Mouse (Mus musculus) kidney, embryonic 16.5 days (tissue): ENCODE measurements around the gene Gm43302. TPM values are rescaled to one million over a fixed set of nuclear protein-coding genes. Genes with fewer than 3 reads are reported as not detected.
"Not testable (repeated sequence)": the region's sequence is repeated elsewhere in the genome, so short reads cannot be mapped to it uniquely, and the experiment has no call there.

Source experiments
- ATAC-seq: fragments of 200-750 bp; cut with Nextera tagmentation; 2 replicates; pipeline ENCODE4 v1.8.0; 2017; ENCODE audit warnings: moderate TSS enrichment; ENCODE audit not compliant: low FRiP score, low TSS enrichment
- H3K27ac ChIP-seq: fragments of 300-500 bp; sonication (generic); 2 replicates; pipeline ENCODE4 v1.5.1; 2014; ENCODE audit warnings: low read length
- H3K27me3 ChIP-seq: fragments of 300-500 bp; sonication (generic); 2 replicates; pipeline ENCODE4 v1.6.1; 2014; ENCODE audit warnings: low read length, control low read depth, mixed read lengths; ENCODE audit not compliant: insufficient read depth
- H3K36me3 ChIP-seq: fragments of 300-500 bp; sonication (generic); 2 replicates; pipeline ENCODE4 v1.6.1; 2014; ENCODE audit warnings: low read length, control low read depth, mixed read lengths; ENCODE audit not compliant: insufficient read depth
- H3K4me1 ChIP-seq: fragments of 300-500 bp; sonication (generic); 2 replicates; pipeline ENCODE4 v1.6.1; 2014; ENCODE audit warnings: low read length, control low read depth, mixed read lengths; ENCODE audit not compliant: insufficient read depth
- H3K4me2 ChIP-seq: fragments of 300-500 bp; sonication (generic); replicated peaks from 2 replicates; pipeline ENCODE4 v1.6.1; 2014; ENCODE audit warnings: low read depth, low read length
- H3K4me3 ChIP-seq: fragments of 300-500 bp; sonication (generic); 2 replicates; pipeline ENCODE4 v1.5.1; 2014; ENCODE audit warnings: mild to moderate bottlenecking, low read length
- H3K9ac ChIP-seq: fragments of 300-500 bp; sonication (generic); replicated peaks from 2 replicates; pipeline ENCODE4 v1.6.1; 2014; ENCODE audit warnings: low read length
- H3K9me3 ChIP-seq: fragments of 300-500 bp; sonication (generic); 2 replicates; pipeline ENCODE4 v1.6.1; 2016; ENCODE audit warnings: low read length, control low read depth
- WGBS: fragments of 180-500 bp; shearing (Covaris S2); extraction: QIAGEN DNeasy Blood & Tissue Kit; methylation state at CpG from one replicate; pipeline ENCODE4 v1.1.7; 2014; 5-methylcytosine and 5-hydroxymethylcytosine counted together
- polyA plus RNA-seq: library from polyadenylated mRNA; unstranded; fragments of >200 nt; fragmentation: Nextera tagmentation; extraction: Ambion mirVana; gene quantifications from 2 replicates; pipeline ENCODE4 v1.2.1, GENCODE M21; 2015

Gm43302 gene
- not detected in 2 replicates for polyA plus RNA-seq

DNA sequence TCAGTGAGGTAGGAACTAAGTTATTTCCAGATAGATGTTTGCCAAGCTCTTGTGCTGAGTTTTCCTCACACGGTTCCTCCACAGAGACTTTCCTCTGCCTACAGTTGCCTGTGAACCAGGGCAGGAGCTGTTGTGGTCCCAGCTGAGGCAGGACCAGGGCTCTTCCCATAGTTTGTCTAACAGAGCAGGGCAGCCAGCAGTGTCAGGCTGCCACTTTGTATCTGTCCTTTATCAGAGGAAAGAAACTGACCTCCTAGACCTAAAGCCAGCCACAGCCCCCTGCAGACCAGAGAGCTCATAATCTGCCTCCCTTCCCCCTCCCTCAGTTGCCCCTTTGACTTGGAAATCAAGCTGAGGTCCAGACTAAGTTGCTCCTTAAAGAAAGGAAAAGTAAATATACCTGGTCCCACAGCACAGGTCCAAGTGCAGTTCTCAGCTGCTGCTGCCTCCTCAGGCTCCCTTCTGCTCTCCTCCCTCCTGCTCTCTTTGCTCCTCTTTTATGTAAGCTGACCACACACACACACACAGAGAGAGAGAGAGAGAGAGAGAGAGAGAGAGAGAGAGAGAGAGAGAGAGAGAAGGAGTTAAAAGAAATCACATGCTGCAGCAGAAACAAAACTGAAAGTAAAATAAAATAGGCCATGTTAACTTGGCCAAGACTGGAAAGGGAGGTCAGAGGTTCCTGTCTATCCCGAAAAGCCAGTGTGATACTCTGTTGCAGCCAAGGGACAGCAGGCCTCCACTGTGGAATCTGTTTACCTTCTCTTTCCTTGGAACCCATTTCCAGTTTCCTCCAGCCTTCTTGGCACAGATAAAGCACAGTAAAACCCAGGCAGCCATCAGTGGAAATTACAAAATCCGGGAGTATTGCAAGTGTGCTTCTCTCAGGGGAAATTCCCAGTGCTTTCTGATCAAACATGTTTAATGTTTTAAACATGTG is at the start of gene Gm43302, which contains the start of gene Gbp6:
Gene Gm43302, minus strand, starts transcription at position 470 of the 940 bp plus-strand sequence.
Gene Gbp6, minus strand, starts transcription at position 473 of the 940 bp plus-strand sequence.
- not testable (repeated sequence) for H3K4me3 ChIP-seq, ATAC-seq, H3K27ac ChIP-seq, H3K36me3 ChIP-seq, H3K27me3 ChIP-seq, H3K9ac ChIP-seq, H3K9me3 ChIP-seq, H3K4me1 ChIP-seq, H3K4me2 ChIP-seq
- WGBS: 42% methylated on average over 3 of the region's 3 CpGs

DNA sequence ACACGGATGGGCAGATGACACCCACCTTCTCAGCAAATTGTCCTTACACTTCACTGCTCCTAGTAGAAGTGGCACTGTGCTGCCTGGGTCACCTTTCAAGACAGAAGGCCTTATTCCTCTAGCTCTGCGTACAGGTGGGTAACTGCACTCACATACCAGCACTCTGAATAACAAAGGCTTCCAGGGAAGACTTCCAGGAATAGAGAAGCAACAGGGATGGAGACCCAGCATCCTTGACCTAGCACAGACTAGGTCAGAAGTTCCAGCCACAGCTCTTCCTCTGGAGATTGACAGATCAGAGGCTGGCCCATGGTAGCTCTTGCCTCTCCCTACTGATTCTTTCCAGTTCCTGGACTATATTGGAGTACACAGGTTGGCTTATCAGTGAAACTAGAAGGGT is 47.8 kb upstream of the Gm43302 start:
- 75% methylated on average over 2 of the region's 2 CpGs for WGBS
- no peaks in the 10 kb centered on the region for H3K36me3 ChIP-seq

DNA sequence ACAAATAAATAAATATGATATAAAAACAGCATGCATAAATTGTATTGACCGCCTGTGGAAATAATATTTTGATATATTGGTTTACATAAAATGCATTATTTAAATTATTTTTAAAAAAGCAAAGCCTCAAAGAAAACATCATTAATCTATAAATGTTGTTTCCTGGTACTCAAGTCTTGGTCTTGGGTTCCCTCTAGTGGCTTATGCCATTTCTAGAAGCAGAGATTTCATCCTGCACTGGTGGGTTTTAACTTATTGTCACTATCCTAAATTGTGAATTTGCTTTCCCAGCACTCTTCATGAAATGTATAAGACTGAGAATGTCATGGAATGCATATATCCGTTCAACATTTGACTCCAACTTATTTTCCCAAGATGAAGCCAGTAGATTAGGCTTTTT is 29.0 kb upstream of the Gm43302 start:
- ATAC-seq: no peak
- WGBS: 63% methylated on average over 2 of the region's 2 CpGs
- no peak overlapping the region for H3K27ac ChIP-seq

More for the DNA sequence above, 47.8 kb upstream of the Gm43302 start:
- no peak overlapping the region for H3K4me3 ChIP-seq
- H3K9me3 ChIP-seq: no peaks in the 10 kb centered on the region
- no peaks in the 10 kb centered on the region for H3K4me1 ChIP-seq
- H3K9ac ChIP-seq: no peak overlapping the region
- H3K27ac ChIP-seq: no peak overlapping the region
- no peak overlapping the region for H3K4me2 ChIP-seq
- no peak for ATAC-seq
- H3K27me3 ChIP-seq: no peaks in the 10 kb centered on the region

DNA sequence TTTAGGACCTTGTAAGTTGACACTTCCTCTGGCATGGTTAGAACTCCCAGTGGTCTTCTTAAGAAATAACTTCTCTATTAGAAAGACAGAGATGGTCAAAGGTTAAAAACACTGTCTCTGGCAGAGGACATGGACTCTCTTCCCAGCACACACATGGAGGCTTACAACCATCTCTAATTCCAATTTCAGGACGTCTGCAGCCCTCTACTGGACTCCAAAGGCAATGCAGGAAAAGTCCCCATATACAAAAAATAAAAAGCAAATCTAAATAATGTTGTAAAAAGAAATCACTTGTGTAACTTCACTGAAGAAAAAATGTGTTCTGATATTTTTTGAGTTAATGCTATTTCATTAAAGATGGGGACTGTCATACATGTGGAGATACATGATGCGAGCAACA is 17.4 kb upstream of the Gm43302 start:
- no peaks in the 10 kb centered on the region for H3K27me3 ChIP-seq
- H3K9me3 ChIP-seq: 0 out of 2 replicates have a peak, but pooled peaks cover 7% of the 10 kb centered on the region
- H3K27ac ChIP-seq: no peak overlapping the region
- no peaks in the 10 kb centered on the region for H3K4me1 ChIP-seq
- no peak for ATAC-seq
- WGBS: 75% methylated on average over 2 of the region's 2 CpGs
- H3K4me3 ChIP-seq: no peak overlapping the region
- H3K4me2 ChIP-seq: no peak overlapping the region
- H3K9ac ChIP-seq: no peak overlapping the region
- no peaks in the 10 kb centered on the region for H3K36me3 ChIP-seq

More for the DNA sequence above, 29.0 kb upstream of the Gm43302 start:
- H3K27me3 ChIP-seq: no peaks in the 10 kb centered on the region
- H3K4me2 ChIP-seq: no peak overlapping the region
- no peaks in the 10 kb centered on the region for H3K4me1 ChIP-seq
- no peak overlapping the region for H3K4me3 ChIP-seq
- no peaks in the 10 kb centered on the region for H3K36me3 ChIP-seq
- H3K9me3 ChIP-seq: no peaks in the 10 kb centered on the region
- no peak overlapping the region for H3K9ac ChIP-seq

DNA sequence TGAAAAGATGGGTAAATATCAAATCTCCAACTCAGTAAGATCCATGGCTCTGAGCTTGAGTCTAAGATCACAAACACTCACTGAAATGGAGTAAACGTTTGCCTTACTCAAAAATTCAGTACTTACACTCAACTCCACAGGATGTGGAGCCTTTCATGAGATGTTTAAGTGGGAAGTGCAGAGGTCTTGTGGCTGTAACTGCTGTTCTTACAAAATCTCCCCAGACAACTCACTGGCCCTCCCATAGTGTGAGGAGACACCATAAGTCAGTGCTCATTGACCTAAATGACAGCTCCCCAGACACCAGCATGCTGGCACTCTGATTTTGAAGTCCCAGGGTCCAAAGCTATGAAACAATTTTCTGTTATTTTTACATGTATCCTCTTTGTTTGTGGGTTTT is 15.7 kb upstream of the Gm43302 start:
- H3K4me2 ChIP-seq, ATAC-seq, H3K9ac ChIP-seq, H3K36me3 ChIP-seq, H3K9me3 ChIP-seq, H3K4me1 ChIP-seq, H3K27me3 ChIP-seq, H3K27ac ChIP-seq, H3K4me3 ChIP-seq: not testable (repeated sequence)
- WGBS: 68% methylated on average over 1 of the region's 1 CpGs

DNA sequence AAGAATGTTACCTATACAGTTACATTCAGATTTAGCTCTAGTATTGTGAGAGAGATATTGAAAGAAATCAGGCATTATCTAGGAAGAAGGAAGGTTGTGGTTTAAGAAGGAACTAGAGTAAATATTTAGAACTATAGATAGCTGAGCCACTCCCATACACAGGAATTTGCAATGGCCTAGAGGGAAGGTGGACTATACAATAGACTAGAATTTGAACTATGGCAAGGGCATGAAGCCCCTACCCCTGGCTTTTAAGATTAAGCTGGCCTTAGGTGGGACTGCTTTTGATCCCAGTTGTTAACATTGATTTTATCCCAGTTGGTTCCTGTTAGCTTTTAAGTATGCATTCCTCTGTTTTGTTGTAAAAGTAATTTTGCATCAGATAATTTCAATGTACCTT is 13.5 kb upstream of the Gm43302 start:
- ATAC-seq, H3K4me1 ChIP-seq, H3K4me2 ChIP-seq, H3K4me3 ChIP-seq, H3K36me3 ChIP-seq, H3K27me3 ChIP-seq, H3K27ac ChIP-seq, H3K9ac ChIP-seq, H3K9me3 ChIP-seq: not testable (repeated sequence)

DNA sequence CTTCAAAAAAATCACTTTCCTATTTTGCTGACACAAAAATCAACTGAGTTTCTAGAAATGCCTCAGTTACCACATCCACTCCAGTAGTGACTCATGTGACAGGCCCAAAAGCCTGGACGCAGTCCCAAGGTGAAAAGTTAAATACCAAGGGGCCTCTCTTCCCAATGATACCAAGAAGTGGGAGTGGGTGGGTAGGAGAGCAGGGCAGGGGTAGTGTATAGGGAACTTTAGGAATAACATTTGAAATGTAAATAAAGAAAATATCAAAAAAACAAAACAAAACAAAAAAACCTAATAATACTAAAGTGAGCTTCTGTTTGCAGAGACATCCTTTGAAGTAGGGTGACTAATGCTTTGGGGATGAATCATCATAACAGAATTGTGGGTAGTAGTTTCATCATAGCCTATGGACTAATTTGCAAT is 12.7 kb upstream of the Gm43302 start:
- Histone ChIP-seq H3K27ac (no peak overlapping the region), H3K27me3 (no peaks in the 10 kb centered on the region), H3K9me3 (0 out of 2 replicates have a peak, but pooled peaks cover 7% of the 10 kb centered on the region), H3K4me2 (no peak overlapping the region), H3K4me1 (no peaks in the 10 kb centered on the region), H3K4me3 (no peak overlapping the region), H3K9ac (no peak overlapping the region), H3K36me3 (no peaks in the 10 kb centered on the region)
- WGBS: 72% methylated on average over 1 of the region's 1 CpGs
- ATAC-seq: no peak

DNA sequence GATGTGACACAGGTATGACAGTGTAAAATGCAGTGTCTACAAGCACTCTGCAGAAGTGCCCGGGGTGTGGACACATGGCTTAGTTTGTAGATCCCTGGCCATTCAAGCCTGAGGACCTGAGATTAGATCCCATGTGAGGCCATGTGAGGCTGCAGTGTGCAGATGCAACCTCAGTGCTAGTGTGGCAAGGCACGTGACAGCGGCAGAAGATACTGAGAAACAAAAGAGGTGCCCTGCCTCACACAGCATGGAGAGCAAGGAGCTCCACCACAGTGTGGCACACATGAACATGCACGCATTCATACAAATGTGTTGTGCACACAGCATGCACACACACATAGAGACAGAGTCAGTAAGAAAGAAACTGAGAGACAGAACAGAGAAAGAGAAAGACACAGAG is 12.2 kb upstream of the Gm43302 start:
- H3K27me3 ChIP-seq, H3K4me1 ChIP-seq, H3K4me2 ChIP-seq, H3K27ac ChIP-seq, ATAC-seq, H3K9ac ChIP-seq, H3K9me3 ChIP-seq, H3K4me3 ChIP-seq, H3K36me3 ChIP-seq: not testable (repeated sequence)
- 89% methylated on average over 4 of the region's 4 CpGs for WGBS

DNA sequence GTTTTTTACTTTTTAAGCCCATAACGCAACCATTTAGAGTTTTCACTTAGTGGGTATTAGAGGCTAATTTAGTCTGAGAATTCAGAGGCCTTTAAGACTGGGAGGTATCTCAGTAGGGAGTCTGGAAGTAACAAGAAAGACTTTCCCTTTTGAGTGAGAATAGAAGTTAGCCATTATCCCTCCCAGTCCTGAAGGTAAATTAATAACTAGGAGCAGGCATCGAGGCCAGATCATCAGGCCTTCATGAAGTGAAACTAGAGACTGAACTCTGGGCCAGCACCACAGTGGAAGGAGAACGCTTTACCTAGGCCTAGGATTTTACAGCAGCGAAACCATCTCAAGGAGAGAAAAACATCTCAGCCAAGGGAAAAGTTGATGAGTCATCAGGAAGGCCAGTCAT is 8.5 kb upstream of the Gm43302 start:
- no peaks in the 10 kb centered on the region for H3K4me1 ChIP-seq
- no peak overlapping the region for H3K4me2 ChIP-seq
- H3K4me3 ChIP-seq: no peak overlapping the region
- no peak overlapping the region for H3K9ac ChIP-seq
- H3K27ac ChIP-seq: no peak overlapping the region
- H3K27me3 ChIP-seq: no peaks in the 10 kb centered on the region
- ATAC-seq: peak; percentile 89
- no peaks in the 10 kb centered on the region for H3K36me3 ChIP-seq
- 72% methylated on average over 4 of the region's 4 CpGs for WGBS
- H3K9me3 ChIP-seq: no peaks in the 10 kb centered on the region

DNA sequence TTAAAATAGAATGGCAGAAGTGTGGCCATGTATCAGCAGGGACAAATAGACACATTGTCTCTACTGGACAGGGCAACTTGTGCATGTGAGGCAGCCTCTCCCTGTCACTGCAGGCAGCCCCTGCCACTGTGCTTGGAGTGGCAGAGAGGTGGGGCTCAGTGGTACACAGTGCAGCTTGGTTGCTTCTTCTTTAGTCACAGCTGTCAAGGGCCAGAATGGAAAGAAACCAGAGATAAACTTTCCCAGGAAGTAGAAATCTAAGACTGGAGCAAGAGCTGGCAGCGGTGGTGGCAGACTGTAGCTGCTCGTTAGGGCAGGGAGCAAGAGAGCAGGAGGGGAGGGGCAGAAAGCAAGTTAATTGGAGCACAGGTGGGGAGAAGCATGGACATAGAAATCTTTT is 8.0 kb upstream of the Gm43302 start:
- H3K27ac ChIP-seq: no peak overlapping the region
- ATAC-seq: peak; percentile 73
- no peak overlapping the region for H3K9ac ChIP-seq
- WGBS: 38% methylated on average over 2 of the region's 2 CpGs
- no peak overlapping the region for H3K4me2 ChIP-seq
- no peaks in the 10 kb centered on the region for H3K36me3 ChIP-seq
- no peaks in the 10 kb centered on the region for H3K4me1 ChIP-seq
- no peaks in the 10 kb centered on the region for H3K27me3 ChIP-seq
- no peak overlapping the region for H3K4me3 ChIP-seq
- no peaks in the 10 kb centered on the region for H3K9me3 ChIP-seq
